Mouse (Mus musculus) thymus, adult 2 months (tissue): ENCODE data around the gene Klhl7.

Source experiments
- CTCF ChIP-seq: fragments of 200-500 bp; IDR thresholded peaks from 2 replicates; pipeline ENCODE4 v1.5.1; 2012; ENCODE audit warnings: mild to moderate bottlenecking, control low read depth, low read length, moderate library complexity, borderline replicate concordance; ENCODE audit not compliant: control insufficient read depth, poor library complexity, insufficient read depth; ENCODE audit errors: extremely low read depth
- POLR2A ChIP-seq: fragments of 200-500 bp; IDR thresholded peaks from 2 replicates; pipeline ENCODE4 v1.6.1; 2012; ENCODE audit warnings: mild to moderate bottlenecking, low read length, control low read depth, moderate library complexity; ENCODE audit not compliant: control insufficient read depth, poor library complexity, insufficient read depth; ENCODE audit errors: extremely low read depth

- TF ChIP-seq CTCF (no peak), POLR2A (no peak)
Observed at GRCm38 (mm10) chr5:24125910-24126636, 25.7 kb downstream of the Klhl7 start.
